Mouse (Mus musculus): ENCODE measurements around the gene Fam129b. TPM values are rescaled to one million over a fixed set of nuclear protein-coding genes. Genes with fewer than 3 reads are reported as not detected.

The Fam129b gene
- polyA plus RNA-seq, 1 experiment from 2014 or later: 48.8 TPM

- Histone ChIP-seq H3K4me2 (replicated peaks) (no peak overlapping the region), H3K27ac (no peak overlapping the region), H3K9ac (no peak overlapping the region), H3K4me1 (no peaks in the 10 kb centered on the region), H3K4me3 (no peak overlapping the region), H3K36me3 (peaks cover 35% of the 10 kb centered on the region), H3K9me3 (no peaks in the 10 kb centered on the region), H3K27me3 (no peaks in the 10 kb centered on the region)
- 86% methylated on average over 19 of the region's 19 CpGs for WGBS
- no peak for ATAC-seq (ENCODE audit: insufficient number of reproducible peaks, insufficient read depth, low FRiP score, low TSS enrichment)
These were observed 53.3 kb downstream of the Fam129b start for GRCm38 (mm10) chr2:32928947-32929829.

- 83% methylated on average over 7 of the region's 7 CpGs for WGBS
- ATAC-seq (ENCODE audit: insufficient number of reproducible peaks, insufficient read depth, low FRiP score, low TSS enrichment): no peak
- no peak overlapping the region for H3K4me3 ChIP-seq
- no peak overlapping the region for H3K4me2 ChIP-seq (replicated peaks)
- H3K9ac ChIP-seq: no peak overlapping the region
- H3K9me3 ChIP-seq: no peaks in the 10 kb centered on the region
- H3K27ac ChIP-seq: no peak overlapping the region
- no peaks in the 10 kb centered on the region for H3K27me3 ChIP-seq
- H3K36me3 ChIP-seq: peaks cover 28% of the 10 kb centered on the region; the same call in 1 of the 2 replicates
- H3K4me1 ChIP-seq: no peaks in the 10 kb centered on the region
These were observed 55.8 kb downstream of the Fam129b start for GRCm38 (mm10) chr2:32931730-32932129.

GRCm38 (mm10) chr2:32938741-32939140 lies 62.8 kb downstream of the Fam129b start:
- ATAC-seq (ENCODE audit: insufficient number of reproducible peaks, insufficient read depth, low FRiP score, low TSS enrichment): no peak
- Histone ChIP-seq H3K9ac (no peak overlapping the region), H3K27me3 (no peaks in the 10 kb centered on the region), H3K4me1 (no peaks in the 10 kb centered on the region), H3K36me3 (peaks cover 47% of the 10 kb centered on the region), H3K4me2 (replicated peaks) (no peak overlapping the region), H3K9me3 (no peaks in the 10 kb centered on the region), H3K4me3 (no peak overlapping the region), H3K27ac (no peak overlapping the region)
- 86% methylated on average over 5 of the region's 5 CpGs for WGBS

GRCm38 (mm10) chr2:32939418-32939817 lies 63.5 kb downstream of the Fam129b start:
- no peak for ATAC-seq (ENCODE audit: insufficient number of reproducible peaks, insufficient read depth, low FRiP score, low TSS enrichment)
- 70% methylated on average over 5 of the region's 5 CpGs for WGBS
- Histone ChIP-seq H3K4me3 (no peak overlapping the region), H3K4me2 (replicated peaks) (no peak overlapping the region), H3K4me1 (no peaks in the 10 kb centered on the region), H3K36me3 (peaks cover 48% of the 10 kb centered on the region), H3K27ac (no peak overlapping the region), H3K9me3 (no peaks in the 10 kb centered on the region), H3K9ac (no peak overlapping the region), H3K27me3 (no peaks in the 10 kb centered on the region)

GRCm38 (mm10) chr2:32940483-32940882 lies 64.6 kb downstream of the Fam129b start:
- H3K4me2 ChIP-seq (replicated peaks): no peak overlapping the region
- H3K9me3 ChIP-seq: no peaks in the 10 kb centered on the region
- no peak for ATAC-seq (ENCODE audit: insufficient number of reproducible peaks, insufficient read depth, low FRiP score, low TSS enrichment)
- peaks cover 59% of the 10 kb centered on the region for H3K36me3 ChIP-seq
- H3K9ac ChIP-seq: no peak overlapping the region
- H3K4me3 ChIP-seq: no peak overlapping the region
- H3K4me1 ChIP-seq: no peaks in the 10 kb centered on the region
- no peaks in the 10 kb centered on the region for H3K27me3 ChIP-seq
- no peak overlapping the region for H3K27ac ChIP-seq
- WGBS: 94% methylated on average over 4 of the region's 4 CpGs

GRCm38 (mm10) chr2:32947454-32947853 lies 71.5 kb downstream of the Fam129b start:
- no peak overlapping the region for H3K4me2 ChIP-seq (replicated peaks)
- H3K27me3 ChIP-seq: no peaks in the 10 kb centered on the region
- WGBS: 85% methylated on average over 11 of the region's 11 CpGs
- H3K4me3 ChIP-seq: no peak overlapping the region
- H3K9ac ChIP-seq: no peak overlapping the region
- no peaks in the 10 kb centered on the region for H3K9me3 ChIP-seq
- no peaks in the 10 kb centered on the region for H3K4me1 ChIP-seq
- no peak overlapping the region for H3K27ac ChIP-seq
- no peak for ATAC-seq (ENCODE audit: insufficient number of reproducible peaks, insufficient read depth, low FRiP score, low TSS enrichment)
- peaks cover 44% of the 10 kb centered on the region for H3K36me3 ChIP-seq

- Histone ChIP-seq H3K4me1 (no peaks in the 10 kb centered on the region), H3K36me3 (peaks cover 50% of the 10 kb centered on the region), H3K27ac (no peak overlapping the region), H3K9me3 (no peaks in the 10 kb centered on the region), H3K4me3 (no peak overlapping the region), H3K27me3 (no peaks in the 10 kb centered on the region), H3K9ac (no peak overlapping the region), H3K4me2 (replicated peaks) (no peak overlapping the region)
- 91% methylated on average over 2 of the region's 2 CpGs for WGBS
- ATAC-seq (ENCODE audit: insufficient number of reproducible peaks, insufficient read depth, low FRiP score, low TSS enrichment): no peak
These were observed 78.7 kb downstream of the Fam129b start for GRCm38 (mm10) chr2:32954581-32954980.

GRCm38 (mm10) chr2:32957344-32957743 lies 81.4 kb downstream of the Fam129b start:
- no peak overlapping the region for H3K9ac ChIP-seq

GRCm38 (mm10) chr2:32960273-32960672 lies 84.4 kb downstream of the Fam129b start:
- Histone ChIP-seq H3K4me3 (peak overlapping the region; percentile 87; the same call in 1 of the 2 replicates), H3K27me3 (no peaks in the 10 kb centered on the region), H3K27ac (no peak overlapping the region), H3K4me2 (replicated peaks) (peak overlapping the region; percentile 78), H3K36me3 (peaks cover 42% of the 10 kb centered on the region), H3K4me1 (peaks cover 28% of the 10 kb centered on the region), H3K9me3 (no peaks in the 10 kb centered on the region), H3K9ac (peak overlapping the region; percentile 92)
- WGBS: 93% methylated on average over 4 of the region's 4 CpGs
- ATAC-seq (ENCODE audit: insufficient number of reproducible peaks, insufficient read depth, low FRiP score, low TSS enrichment): no peak

More at GRCm38 (mm10) chr2:32957344-32957743, 81.4 kb downstream of the Fam129b start:
- Histone ChIP-seq H3K4me3 (no peak overlapping the region), H3K4me2 (replicated peaks) (no peak overlapping the region), H3K27ac (no peak overlapping the region), H3K27me3 (no peaks in the 10 kb centered on the region), H3K9me3 (no peaks in the 10 kb centered on the region), H3K36me3 (peaks cover 37% of the 10 kb centered on the region), H3K4me1 (peaks cover 10% of the 10 kb centered on the region)
- 64% methylated on average over 8 of the region's 8 CpGs for WGBS
- no peak for ATAC-seq (ENCODE audit: insufficient number of reproducible peaks, insufficient read depth, low FRiP score, low TSS enrichment)

GRCm38 (mm10) chr2:32961192-32961995 lies 85.5 kb downstream of the Fam129b start, which contains the start of the genes Rpl12 and Lrsam1:
Gene Rpl12, plus strand, starts transcription at chr2:32961559.
Gene Lrsam1, minus strand, starts transcription at chr2:32961614.
- Histone ChIP-seq H3K27me3 (no peaks in the 10 kb centered on the region), H3K36me3 (peaks cover 35% of the 10 kb centered on the region), H3K4me1 (peaks cover 36% of the 10 kb centered on the region), H3K4me2 (replicated peaks) (peak within 1 kb of the TSS; percentile 78), H3K27ac (peak within 1 kb of the TSS; percentile 92), H3K9ac (peak within 1 kb of the TSS; percentile 92), H3K9me3 (no peaks in the 10 kb centered on the region), H3K4me3 (peak within 1 kb of the TSS; percentile 87)
- WGBS: 3% methylated on average over 55 of the region's 55 CpGs
- ATAC-seq (ENCODE audit: insufficient number of reproducible peaks, insufficient read depth, low FRiP score, low TSS enrichment): peak; percentile 79

- under 1% methylated on average over 33 of the region's 33 CpGs for WGBS
- H3K4me1 ChIP-seq: peaks cover 37% of the 10 kb centered on the region
- peak overlapping the region; percentile 92 for H3K27ac ChIP-seq
- H3K27me3 ChIP-seq: no peaks in the 10 kb centered on the region
- no peaks in the 10 kb centered on the region for H3K9me3 ChIP-seq
- ATAC-seq (ENCODE audit: insufficient number of reproducible peaks, insufficient read depth, low FRiP score, low TSS enrichment): no peak
- H3K9ac ChIP-seq: peak overlapping the region; percentile 92
- H3K4me3 ChIP-seq: peak overlapping the region; percentile 87
- peak overlapping the region; percentile 78 for H3K4me2 ChIP-seq (replicated peaks)
- peaks cover 29% of the 10 kb centered on the region for H3K36me3 ChIP-seq
These were observed 86.4 kb downstream of the Fam129b start for GRCm38 (mm10) chr2:32962062-32962874.
